Mouse (Mus musculus) frontal cortex, adult (tissue): Measurements from ENCODE around the gene Aadacl3.

ENCODE experiments used
- ATAC-seq: cut with Nextera tagmentation; 2 replicates; pipeline ENCODE4 v1.9.2; 2017; ENCODE audit warnings: mild to moderate bottlenecking, moderate library complexity, mixed read lengths; ENCODE audit not compliant: low TSS enrichment

The Aadacl3 gene

DNA sequence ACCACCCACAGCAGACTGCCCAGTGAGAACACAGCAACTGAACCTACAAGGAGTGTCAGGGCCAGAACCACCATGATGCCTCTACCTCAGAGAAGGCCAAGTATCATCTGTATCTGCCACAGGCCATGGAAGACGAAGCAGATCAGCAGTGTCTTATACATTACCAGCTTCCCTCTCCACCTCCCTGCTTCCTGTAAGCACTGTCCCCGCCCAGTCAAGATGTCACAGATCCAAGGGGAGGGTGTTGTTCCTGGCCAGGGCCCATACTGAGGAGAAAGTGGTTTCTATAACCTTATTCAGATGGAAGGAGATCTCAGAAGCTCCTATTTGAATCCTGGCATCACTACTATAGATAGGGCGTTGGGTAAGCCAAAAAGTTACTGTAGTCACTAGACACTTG, at the start of gene Aadacl3:
Gene Aadacl3, minus strand, starts transcription at position 101 of the 400 bp plus-strand sequence.
- no peak for ATAC-seq

GRCm38 (mm10) chr4:144506518-144506917, 43.0 kb upstream of the Aadacl3 start:
- ATAC-seq: no peak

DNA sequence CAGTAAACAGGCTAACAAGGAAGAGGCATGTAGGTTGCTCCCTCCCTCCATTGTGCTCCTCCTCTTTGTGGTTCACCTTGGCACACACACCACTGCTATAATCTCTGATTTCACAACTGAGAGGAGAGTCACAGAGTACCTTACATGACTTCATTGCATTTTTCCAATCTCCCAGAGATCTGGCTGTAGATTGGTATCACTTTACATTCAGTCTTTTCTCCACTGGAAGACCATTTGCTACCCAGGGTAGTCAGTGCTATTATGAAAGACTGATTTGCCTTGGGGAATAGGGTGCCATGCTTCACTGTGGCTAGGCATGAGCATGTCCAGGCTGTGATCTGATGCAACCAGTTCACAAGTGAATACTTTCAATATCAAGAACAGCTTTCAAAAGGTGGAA, 29.8 kb upstream of the Aadacl3 start:
- no peak for ATAC-seq

DNA sequence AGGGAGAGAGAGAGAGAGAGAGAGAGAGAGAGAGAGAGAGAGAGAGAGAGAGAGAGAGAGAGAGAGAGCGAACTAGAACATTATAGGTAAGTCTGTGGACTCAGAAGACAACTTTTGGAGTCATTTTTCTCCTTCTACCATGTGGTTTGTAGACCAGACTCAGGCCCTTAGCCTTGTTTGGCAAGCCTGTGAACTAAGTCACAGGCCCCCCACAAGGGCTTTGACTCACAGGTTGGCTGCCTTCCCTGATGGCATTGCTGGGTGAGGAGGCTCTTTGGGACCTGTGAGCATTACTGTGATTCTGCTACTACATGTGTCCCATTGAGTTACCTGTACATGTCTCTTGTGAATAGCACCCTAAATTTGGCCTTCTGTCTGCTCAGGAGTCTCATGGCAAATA, 4.5 kb upstream of the Aadacl3 start:
- no peak for ATAC-seq

DNA sequence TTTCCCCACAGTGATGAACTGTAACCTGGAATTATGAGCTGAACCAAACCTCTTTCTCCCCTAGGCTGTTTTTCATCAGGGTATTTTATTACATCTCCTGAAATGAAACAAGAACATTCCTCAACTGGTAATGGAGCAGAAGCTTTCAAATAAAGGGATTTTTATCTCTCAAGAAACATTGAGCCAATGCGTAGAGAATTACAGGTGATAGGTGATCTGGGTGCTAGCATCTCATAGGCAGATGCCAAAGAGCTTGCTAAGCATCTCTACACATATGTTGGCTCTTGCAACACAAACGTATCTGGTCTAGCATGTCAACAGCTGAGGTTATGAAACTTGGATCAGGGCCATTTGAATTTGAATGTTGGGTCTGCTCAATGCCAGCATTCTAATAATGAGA, 1.6 kb upstream of the Aadacl3 start:
- ATAC-seq: no peak

DNA sequence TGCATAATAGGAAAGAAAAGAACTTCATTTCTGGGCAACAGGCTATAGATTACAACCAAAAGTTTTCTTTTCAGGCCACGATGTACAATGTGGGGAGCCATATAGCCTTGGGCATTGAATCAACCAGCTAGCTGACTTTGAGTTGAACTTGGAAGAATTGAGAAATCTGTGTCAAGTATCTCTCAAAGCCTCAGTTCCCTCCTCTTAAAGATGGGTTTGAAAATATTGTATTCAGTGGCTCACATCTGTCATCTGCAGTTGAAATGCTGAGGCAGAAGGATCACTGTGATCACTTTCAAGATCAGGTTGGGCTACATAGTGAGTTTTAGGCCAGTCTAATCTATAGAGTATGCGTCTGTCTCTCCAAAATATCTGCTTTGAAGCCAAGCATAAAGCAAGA, 10.3 kb downstream of the Aadacl3 start, which contains the start of gene Gm9944:
Gene Gm9944, minus strand, starts transcription at position 101 of the 400 bp plus-strand sequence.
- no peak for ATAC-seq

DNA sequence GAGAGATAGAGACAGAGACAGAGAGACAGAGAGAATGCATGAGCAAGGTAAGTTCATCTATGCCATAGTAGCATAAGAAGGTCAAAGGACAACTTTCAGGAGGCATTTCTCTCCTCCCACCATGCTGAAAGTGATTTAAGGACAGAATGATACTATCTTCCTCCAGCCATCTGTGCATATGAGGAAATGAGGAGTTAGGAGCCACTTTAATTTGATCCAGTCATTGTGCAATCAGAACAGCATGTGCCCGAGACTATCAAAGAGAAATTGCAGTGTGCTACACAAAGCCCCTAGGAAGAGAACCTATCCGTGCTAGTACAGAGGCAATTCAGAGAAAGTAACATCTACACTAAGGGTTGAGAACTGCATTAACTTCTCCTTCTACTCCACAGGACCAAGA, 15.0 kb downstream of the Aadacl3 start:
- no peak for ATAC-seq

GRCm38 (mm10) chr4:144441582-144441981, 22.0 kb downstream of the Aadacl3 start:
- ATAC-seq: no peak

- no peak for ATAC-seq
Observed at GRCm38 (mm10) chr4:144441095-144441494, 22.5 kb downstream of the Aadacl3 start.

GRCm38 (mm10) chr4:144438672-144439071, 24.9 kb downstream of the Aadacl3 start, which contains the start of gene 1700012P22Rik:
TSS of gene 1700012P22Rik (minus strand) at chr4:144438772.
- no peak for ATAC-seq

GRCm38 (mm10) chr4:144433216-144433615, 30.3 kb downstream of the Aadacl3 start:
- no peak for ATAC-seq

DNA sequence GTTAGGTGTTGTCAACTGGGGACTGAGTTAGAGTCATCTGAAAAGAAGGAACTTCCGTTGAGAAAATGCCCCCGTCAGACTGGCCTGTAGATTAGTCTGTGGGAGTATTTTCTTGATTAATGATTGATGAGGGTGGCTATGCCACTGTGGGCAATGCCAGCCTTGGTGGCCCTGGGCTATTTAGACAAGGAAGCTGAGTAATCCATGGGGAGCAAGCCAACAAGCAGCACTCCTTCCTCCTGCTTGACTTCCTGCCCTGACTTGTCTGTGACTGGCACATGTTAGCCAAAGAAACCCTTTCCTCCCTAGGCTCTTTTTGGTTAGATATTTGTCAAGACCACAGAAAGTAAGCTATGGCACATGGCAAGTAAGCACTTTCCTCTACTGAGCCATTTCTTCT, 32.8 kb downstream of the Aadacl3 start:
- no peak for ATAC-seq

- no peak for ATAC-seq
Observed at GRCm38 (mm10) chr4:144428868-144429267, 34.7 kb downstream of the Aadacl3 start.

DNA sequence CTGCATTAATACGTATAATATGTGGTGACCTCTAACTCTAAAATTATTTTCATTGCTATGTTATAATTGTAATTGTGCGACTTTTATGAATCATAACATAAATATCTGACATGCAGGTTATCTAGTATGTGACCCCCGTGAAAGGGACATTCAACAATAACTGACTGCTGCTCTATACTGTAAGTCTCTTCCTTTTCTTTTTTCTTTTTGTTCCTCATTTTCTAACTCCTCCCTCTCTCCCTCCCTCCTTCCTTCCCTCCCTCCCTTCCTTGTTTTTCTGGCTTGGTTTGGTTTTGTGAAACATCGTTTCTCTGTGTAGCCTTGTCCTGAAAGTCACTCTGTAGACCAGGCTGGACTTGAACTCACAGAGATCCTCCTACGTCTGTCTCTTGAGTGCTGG, 39.0 kb downstream of the Aadacl3 start:
- no peak for ATAC-seq

DNA sequence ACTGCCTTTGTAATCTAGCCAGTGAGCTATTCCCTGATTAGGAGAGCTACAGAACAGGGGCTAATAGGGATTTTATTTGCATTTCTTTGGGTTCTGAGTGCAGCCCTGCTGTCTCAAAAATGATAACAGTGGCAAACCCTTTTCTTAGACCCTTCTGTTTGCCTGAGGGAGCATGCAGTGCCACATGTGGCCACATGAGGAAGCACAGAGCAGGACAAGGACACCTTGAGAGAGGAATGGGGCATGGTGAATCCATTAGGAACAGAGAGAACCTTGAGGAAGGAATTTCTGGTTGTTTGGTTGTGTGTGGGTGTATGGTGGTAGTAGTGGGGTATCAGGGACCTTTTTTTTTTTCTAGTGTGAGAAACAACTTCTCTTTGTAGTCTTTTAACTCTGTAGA, 42.9 kb downstream of the Aadacl3 start:
- ATAC-seq: no peak

DNA sequence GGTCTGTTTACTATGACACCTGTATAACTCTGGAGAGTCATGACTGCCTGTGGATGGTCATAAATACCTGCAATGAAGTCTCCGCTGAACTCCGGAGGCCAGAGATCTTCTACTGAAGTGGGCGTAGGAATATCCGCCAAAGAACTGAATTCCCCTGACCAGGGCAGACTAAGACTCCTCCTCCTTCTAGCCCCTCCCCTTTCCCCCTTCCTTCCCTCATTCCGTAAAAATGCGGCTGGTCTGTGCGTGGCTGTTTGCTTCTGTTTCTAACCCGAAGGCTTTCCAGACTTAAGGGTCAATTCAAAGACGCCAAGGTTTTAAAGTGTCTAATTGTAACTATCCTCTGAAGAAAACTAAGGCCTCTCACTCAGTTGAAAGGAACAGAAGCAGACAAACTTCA, 55.3 kb downstream of the Aadacl3 start, which contains the start of gene Pramef12:
Gene Pramef12, minus strand, starts transcription at position 175 of the 400 bp plus-strand sequence.
- no peak for ATAC-seq

- no peak for ATAC-seq
Observed at GRCm38 (mm10) chr4:144406261-144406660, 57.3 kb downstream of the Aadacl3 start.

DNA sequence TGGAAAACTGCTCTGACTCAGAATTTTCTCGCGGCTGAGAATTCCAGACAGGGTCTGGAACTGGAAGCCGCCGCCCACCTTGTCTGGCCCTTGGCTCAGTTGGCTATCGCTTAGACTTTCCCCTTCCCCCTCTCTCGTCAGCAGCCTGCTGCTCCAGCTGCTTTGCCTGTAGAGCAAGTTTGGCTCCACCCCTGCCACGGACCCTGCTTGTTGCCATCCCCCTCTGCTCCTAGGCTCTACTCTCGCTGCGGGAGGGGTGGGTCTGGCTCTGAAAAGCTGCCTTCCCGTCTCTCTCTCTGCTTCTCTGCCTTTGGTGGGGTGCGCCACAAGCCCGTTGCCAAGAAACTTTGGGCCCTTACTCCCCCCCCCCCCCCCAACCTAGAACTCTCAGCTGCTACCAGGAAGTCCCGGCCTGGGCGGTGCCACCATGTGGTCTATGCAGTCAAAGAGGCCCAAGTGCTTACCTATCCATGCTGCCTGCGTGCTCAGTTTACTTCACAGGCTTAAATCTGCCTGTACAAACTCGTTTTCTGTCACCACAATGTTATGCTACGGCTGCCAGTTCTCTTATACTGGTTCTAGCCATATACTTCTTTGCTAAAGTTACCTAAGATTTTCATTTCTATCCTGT, 59.0 kb downstream of the Aadacl3 start:
- no peak for ATAC-seq
